Mouse (Mus musculus): ENCODE results near the gene Brd3.
"Not testable (repeated sequence)": the region's sequence is repeated elsewhere in the genome, so short reads cannot be mapped to it uniquely, and the experiment has no call there.

Gene Brd3

GRCm38 (mm10) chr2:27507562-27507961 is at the start of gene Brd3:
TSS of gene Brd3 (minus strand) at chr2:27507662.
- ATAC-seq (ENCODE audit: insufficient number of reproducible peaks, low FRiP score, low TSS enrichment) = no peak

GRCm38 (mm10) chr2:27556921-27557320 is 49.5 kb upstream of the Brd3 start:
- ATAC-seq (ENCODE audit: insufficient number of reproducible peaks, low FRiP score, low TSS enrichment) = no peak

GRCm38 (mm10) chr2:27554308-27554707 is 46.8 kb upstream of the Brd3 start:
- ATAC-seq (ENCODE audit: insufficient number of reproducible peaks, low FRiP score, low TSS enrichment) = no peak

GRCm38 (mm10) chr2:27552620-27553287 is 45.3 kb upstream of the Brd3 start:
- no peak for ATAC-seq (ENCODE audit: insufficient number of reproducible peaks, low FRiP score, low TSS enrichment)

- no peak for ATAC-seq (ENCODE audit: insufficient number of reproducible peaks, low FRiP score, low TSS enrichment)
Observed at GRCm38 (mm10) chr2:27548664-27549369, 41.4 kb upstream of the Brd3 start.

GRCm38 (mm10) chr2:27547986-27548385 is 40.5 kb upstream of the Brd3 start:
- no peak for ATAC-seq (ENCODE audit: insufficient number of reproducible peaks, low FRiP score, low TSS enrichment)

GRCm38 (mm10) chr2:27547326-27547725 is 39.9 kb upstream of the Brd3 start:
- no peak for ATAC-seq (ENCODE audit: insufficient number of reproducible peaks, low FRiP score, low TSS enrichment)

GRCm38 (mm10) chr2:27546041-27546440 is 38.6 kb upstream of the Brd3 start:
- ATAC-seq (ENCODE audit: insufficient number of reproducible peaks, low FRiP score, low TSS enrichment) = not testable (repeated sequence)

- not testable (repeated sequence) for ATAC-seq (ENCODE audit: insufficient number of reproducible peaks, low FRiP score, low TSS enrichment)
Observed at GRCm38 (mm10) chr2:27545517-27545916, 38.1 kb upstream of the Brd3 start.

- ATAC-seq (ENCODE audit: insufficient number of reproducible peaks, low FRiP score, low TSS enrichment) = no peak
Observed at GRCm38 (mm10) chr2:27544613-27545012, 37.2 kb upstream of the Brd3 start.

GRCm38 (mm10) chr2:27541225-27541624 is 33.8 kb upstream of the Brd3 start:
- ATAC-seq (ENCODE audit: insufficient number of reproducible peaks, low FRiP score, low TSS enrichment) = no peak

GRCm38 (mm10) chr2:27540515-27540836 is 33.0 kb upstream of the Brd3 start:
- ATAC-seq (ENCODE audit: insufficient number of reproducible peaks, low FRiP score, low TSS enrichment) = no peak; the same call in 1 of the 2 replicates

GRCm38 (mm10) chr2:27539772-27540514 is 32.5 kb upstream of the Brd3 start:
- ATAC-seq (ENCODE audit: insufficient number of reproducible peaks, low FRiP score, low TSS enrichment) = peak; percentile 97

GRCm38 (mm10) chr2:27539336-27539735 is 31.9 kb upstream of the Brd3 start:
- ATAC-seq (ENCODE audit: insufficient number of reproducible peaks, low FRiP score, low TSS enrichment) = no peak

- ATAC-seq (ENCODE audit: insufficient number of reproducible peaks, low FRiP score, low TSS enrichment) = not testable (repeated sequence)
Observed at GRCm38 (mm10) chr2:27538455-27539330, 31.2 kb upstream of the Brd3 start.

- ATAC-seq (ENCODE audit: insufficient number of reproducible peaks, low FRiP score, low TSS enrichment) = no peak
Observed at GRCm38 (mm10) chr2:27518283-27518682, 10.8 kb upstream of the Brd3 start.

- no peak for ATAC-seq (ENCODE audit: insufficient number of reproducible peaks, low FRiP score, low TSS enrichment)
Observed at GRCm38 (mm10) chr2:27516289-27516688, 8.8 kb upstream of the Brd3 start.

GRCm38 (mm10) chr2:27515341-27516166 is 8.1 kb upstream of the Brd3 start:
- ATAC-seq (ENCODE audit: insufficient number of reproducible peaks, low FRiP score, low TSS enrichment) = peak; percentile 11; the same call in 1 of the 2 replicates

- ATAC-seq (ENCODE audit: insufficient number of reproducible peaks, low FRiP score, low TSS enrichment) = peak; percentile 81
Observed at GRCm38 (mm10) chr2:27514639-27515328, 7.3 kb upstream of the Brd3 start, which contains the start of gene Wdr5. TSS of gene Wdr5 (plus strand) at chr2:27515157.
